Mouse (Mus musculus): ENCODE data around the gene 1700001C19Rik. TPM values are rescaled to one million over a fixed set of nuclear protein-coding genes. Genes with fewer than 3 reads are reported as not detected.

1700001C19Rik gene
- total RNA-seq (2023), result not detected

GRCm38 (mm10) chr17:47436907-47437547 is at the start of gene 1700001C19Rik:
TSS of gene 1700001C19Rik (minus strand) at chr17:47437376.

GRCm38 (mm10) chr17:47436156-47436906 is 845 bp downstream of the 1700001C19Rik start, which contains the start of gene AI661453:
TSS of gene AI661453 (plus strand) at chr17:47436615.

GRCm38 (mm10) chr17:47400451-47400850 is 36.7 kb downstream of the 1700001C19Rik start, which contains the start of gene Guca1a:
TSS of gene Guca1a (minus strand) at chr17:47400584.

GRCm38 (mm10) chr17:47385145-47385544 is 52.0 kb downstream of the 1700001C19Rik start, which contains the start of gene Guca1b:
TSS of gene Guca1b (plus strand) at chr17:47385393.

GRCm38 (mm10) chr17:47368401-47369086 is 68.6 kb downstream of the 1700001C19Rik start, which contains the start of gene Mrps10:
TSS of gene Mrps10 (plus strand) at chr17:47368887.

Other genes with a start within 250 kb of the 1700001C19Rik start
- gene Mrps10, start 68.5 kb downstream of the 1700001C19Rik start, total RNA-seq (2023), result 25.4 TPM
- gene Guca1b, start 52.0 kb downstream of the 1700001C19Rik start, total RNA-seq (2023), result 3.5 TPM
- gene Guca1a, start 36.8 kb downstream of the 1700001C19Rik start, total RNA-seq (2023), result not detected
- not detected for gene AI661453, start 761 bp downstream of the 1700001C19Rik start, total RNA-seq (2023)
- gene Taf8, start 64.9 kb upstream of the 1700001C19Rik start, total RNA-seq (2023), result 88.3 TPM
- 419 TPM for gene Ccnd3, start 67.7 kb upstream of the 1700001C19Rik start, total RNA-seq (2023)
- gene Bysl, start 174.1 kb upstream of the 1700001C19Rik start, total RNA-seq (2023), result 14.7 TPM
- 66.3 TPM for gene Med20, start 174.2 kb upstream of the 1700001C19Rik start, total RNA-seq (2023)
- gene Gm20517, start 174.2 kb upstream of the 1700001C19Rik start, total RNA-seq (2023), result 9.8 TPM
- 13.2 TPM for gene Usp49, start 193.3 kb upstream of the 1700001C19Rik start, total RNA-seq (2023)